In genomic region chr15:10583408-10583807, GRCm38 (mm10) we compare ENCODE assay signal across 8 mouse cellular contexts. TPM values are rescaled to one million over a fixed set of nuclear protein-coding genes. Genes with fewer than 3 reads are reported as not detected.
DNase-seq lines count a peak whose midpoint lies in the region; ATAC-seq and TF ChIP-seq lines count a peak whose summit lies in the region.

No protein-coding gene starts in this region.

- no peaks in the 10 kb centered on the region for H3K9me3 ChIP-seq in heart, postnatal 0 days (replicated peaks; ENCODE audit: control insufficient read depth, low read length)

- H3K36me3 ChIP-seq in heart, postnatal 0 days (replicated peaks; ENCODE audit: control insufficient read depth, insufficient read depth, low read length): no peaks in the 10 kb centered on the region; the same call in 1 of the 2 replicates
- H3K36me3 ChIP-seq in small intestine, adult 2 months (ENCODE audit: control insufficient read depth, insufficient read depth, low read length): peaks cover 2% of the 10 kb centered on the region; the same call in 1 of the 2 replicates

- 37% methylated on average over 8 of the region's 8 CpGs for WGBS in heart, postnatal 0 days
- 51% methylated on average over 8 of the region's 8 CpGs for WGBS in small intestine, adult 2 months

- peak; percentile 87 for ATAC-seq in heart, postnatal 0 days (ENCODE audit: insufficient read depth, low read depth)
- peak; percentile 100 for ATAC-seq in megakaryocyte progenitor cell, adult 5-6 weeks (replicated peaks; ENCODE audit: poor library complexity)

- peak; percentile 77 for TF ChIP-seq CTCF in heart, postnatal 0 days (IDR thresholded peaks at IDR 0.05; ENCODE audit: low read depth)
- TF ChIP-seq CTCF in small intestine, adult 2 months (IDR thresholded peaks at IDR 0.05; ENCODE audit: extremely low read depth, insufficient read length, insufficient replicate concordance, low read depth, low read length): peak; percentile 61; the same call in 1 of the 2 replicates

- no peaks in the 10 kb centered on the region for H3K27me3 ChIP-seq in heart, postnatal 0 days (ENCODE audit: control insufficient read depth, insufficient read depth, low read length)
- no peaks in the 10 kb centered on the region for H3K27me3 ChIP-seq in small intestine, adult 2 months (ENCODE audit: control insufficient read depth, insufficient read depth, low read length)

- peaks cover 8% of the 10 kb centered on the region for H3K4me1 ChIP-seq in heart, postnatal 0 days (ENCODE audit: control insufficient read depth, insufficient read depth)
- no peaks in the 10 kb centered on the region for H3K4me1 ChIP-seq in small intestine, adult 2 months (ENCODE audit: control insufficient read depth, insufficient read depth, insufficient read length, low read length)

- H3K9ac ChIP-seq in heart, postnatal 0 days (replicated peaks; ENCODE audit: low read depth, low read length): no peak overlapping the region

- H3K4me3 ChIP-seq in heart, postnatal 0 days (ENCODE audit: low read depth, low read length): no peak overlapping the region
- H3K4me3 ChIP-seq in small intestine, adult 2 months (ENCODE audit: low read depth, low read length): no peak overlapping the region

- DNase-seq in A20 (ENCODE audit: low read depth, low spot score) (peak; percentile 83), ES-CJ7 (ENCODE audit: low read depth, low spot score) (peak; percentile 85)
- DNase-seq in embryo, embryonic 10 days (ENCODE audit: low spot score): peak; percentile 73
- peak; percentile 49 for DNase-seq in heart, postnatal 0 days (ENCODE audit: low spot score)
- DNase-seq in kidney, postnatal 36 days: peak; percentile 77 to 80
- DNase-seq in left cerebral cortex, adult 9 months (ENCODE audit: low spot score in 2 of 2): no peak

- H3K27ac ChIP-seq in heart, postnatal 0 days (ENCODE audit: low read depth): no peak overlapping the region
- H3K27ac ChIP-seq in small intestine, adult 2 months (ENCODE audit: insufficient read depth, low read depth, low read length): no peak overlapping the region

- no peak for TF ChIP-seq EP300 in heart, postnatal 0 days (IDR thresholded peaks at IDR 0.05; ENCODE audit: low read depth)

- no peak for TF ChIP-seq POLR2A in small intestine, adult 2 months (IDR thresholded peaks at IDR 0.05; ENCODE audit: low read depth, low read length)

- no peak overlapping the region for H3K4me2 ChIP-seq in heart, postnatal 0 days (ENCODE audit: low read depth, low read length)

RNA-seq across cellular contexts. Expression of gene Ttc23l, which starts 24.9 kb away (rescaled TPM):
- total RNA-seq in heart, postnatal 0 days (2014; rRNA removed; ENCODE audit: low replicate concordance): not detected in 2 replicates
- not detected in 2 replicates for polyA plus RNA-seq in heart, postnatal 0 days (2015; fragmentation: Nextera tagmentation; extraction: Ambion mirVana)
- not detected in 2 replicates for total RNA-seq in megakaryocyte progenitor cell, adult 5-6 weeks (2015)
- total RNA-seq in megakaryocyte progenitor cell, adult 5-6 weeks (2017): not detected in 2 replicates
- polyA plus RNA-seq in small intestine, adult 2 months (2012; rRNA removed): not detected in 2 replicates

Comparison
In these comparisons a context has a peak if more than half of its experiments do, and no peak if none do; other contexts are left out.
1. DNase-seq: peak in A20 (single experiment), ES-CJ7 (single experiment), embryo, embryonic 10 days (single experiment), heart, postnatal 0 days (single experiment) and kidney, postnatal 36 days (2 of 2); none in left cerebral cortex, adult 9 months (0 of 2).